In genomic region chr12:75036694-75037093, GRCm38 (mm10) we compare ENCODE assay signal across 12 mouse cellular contexts.
"Had no signal": no experiment of that assay in that cellular context is flagged by ENCODE, and none has a peak within 500 bp of the region (broad histone marks: within the 10 kb centered on the region; RNA-seq: fewer than 3 reads in every experiment).

No protein-coding gene starts in this region.

- DNase-seq: retina, postnatal 1 day; right cerebral cortex, adult 18-20 months; right cerebral cortex, postnatal 14 days; right cerebral cortex, postnatal 25 days; right cerebral cortex, postnatal 4 days; spleen, adult 18-20 months; thymus, adult 18-20 months; thymus, adult 2 months; thymus, postnatal 14 days; thymus, postnatal 25 days; thymus, postnatal 36 days; thymus, postnatal 4 days had no signal
